Mouse (Mus musculus): Measurements from ENCODE around the gene Man2c1. TPM values are rescaled to one million over a fixed set of nuclear protein-coding genes. Genes with fewer than 3 reads are reported as not detected.

The Man2c1 gene
- polyA plus RNA-seq (2015; fragmentation: Nextera tagmentation; extraction: Ambion mirVana) = 36.1 and 38.8 TPM in 2 replicates

GRCm38 (mm10) chr9:57130577-57131433 lies at the start of gene Man2c1:
TSS of gene Man2c1 (plus strand) at chr9:57130690.
- peaks cover 11% of the 10 kb centered on the region; the same call in 1 of the 2 replicates for H3K36me3 ChIP-seq (ENCODE audit: insufficient read depth, low read length)
- DNase-seq (ENCODE audit: low spot score) = peak; percentile 96
- H3K27ac ChIP-seq (ENCODE audit: low read length) = peak within 1 kb of the TSS; percentile 96
- WGBS = under 1% methylated on average over 55 of the region's 58 CpGs
- peak within 1 kb of the TSS; percentile 85 for H3K4me3 ChIP-seq (ENCODE audit: low read depth, low read length)
- H3K4me2 ChIP-seq (replicated peaks; ENCODE audit: low read depth, low read length) = peak within 1 kb of the TSS; percentile 92
- H3K9ac ChIP-seq (replicated peaks; ENCODE audit: low read depth) = peak within 1 kb of the TSS; percentile 79
- H3K27me3 ChIP-seq (replicated peaks; ENCODE audit: insufficient read depth, low read length) = no peaks in the 10 kb centered on the region
- no peaks in the 10 kb centered on the region for H3K9me3 ChIP-seq (ENCODE audit: low read length)
- TF ChIP-seq EP300 (IDR thresholded peaks at IDR 0.05) (0 out of 2 replicates have a peak, but pooled peaks have one; percentile 9), CTCF (IDR thresholded peaks at IDR 0.05) (peak; percentile 85)
- peaks cover 7% of the 10 kb centered on the region; the same call in 1 of the 2 replicates for H3K4me1 ChIP-seq (ENCODE audit: insufficient read depth, low read depth, low read length)
- ATAC-seq = peak; percentile 94

- Histone ChIP-seq H3K9ac (replicated peaks; ENCODE audit: low read depth) (no peak overlapping the region), H3K4me2 (replicated peaks; ENCODE audit: low read depth, low read length) (no peak overlapping the region), H3K4me3 (ENCODE audit: low read depth, low read length) (no peak overlapping the region), H3K4me1 (ENCODE audit: insufficient read depth, low read depth, low read length) (no peaks in the 10 kb centered on the region), H3K36me3 (ENCODE audit: insufficient read depth, low read length) (no peaks in the 10 kb centered on the region), H3K27me3 (replicated peaks; ENCODE audit: insufficient read depth, low read length) (no peaks in the 10 kb centered on the region), H3K27ac (ENCODE audit: low read length) (no peak overlapping the region), H3K9me3 (ENCODE audit: low read length) (no peaks in the 10 kb centered on the region)
- TF ChIP-seq EP300 (IDR thresholded peaks at IDR 0.05) (no peak), CTCF (IDR thresholded peaks at IDR 0.05) (no peak)
- ATAC-seq (no peak), DNase-seq (ENCODE audit: low spot score) (no peak)
- 74% methylated on average over 3 of the region's 3 CpGs for WGBS
Observed at GRCm38 (mm10) chr9:57082236-57082635, 48.3 kb upstream of the Man2c1 start.

- Histone ChIP-seq H3K4me2 (replicated peaks; ENCODE audit: low read depth, low read length) (no peak overlapping the region), H3K9me3 (ENCODE audit: low read length) (no peaks in the 10 kb centered on the region), H3K4me1 (ENCODE audit: insufficient read depth, low read depth, low read length) (no peaks in the 10 kb centered on the region), H3K27ac (ENCODE audit: low read length) (no peak overlapping the region), H3K27me3 (replicated peaks; ENCODE audit: insufficient read depth, low read length) (no peaks in the 10 kb centered on the region), H3K36me3 (ENCODE audit: insufficient read depth, low read length) (peaks cover 43% of the 10 kb centered on the region; the same call in 1 of the 2 replicates), H3K4me3 (ENCODE audit: low read depth, low read length) (no peak overlapping the region), H3K9ac (replicated peaks; ENCODE audit: low read depth) (no peak overlapping the region)
- no peak for DNase-seq (ENCODE audit: low spot score)
- ATAC-seq = no peak
- TF ChIP-seq CTCF (IDR thresholded peaks at IDR 0.05) (no peak), EP300 (IDR thresholded peaks at IDR 0.05) (no peak)
- 95% methylated on average over 13 of the region's 13 CpGs for WGBS
Observed at GRCm38 (mm10) chr9:57117261-57117755, 13.2 kb upstream of the Man2c1 start.

GRCm38 (mm10) chr9:57129641-57130040 lies 849 bp upstream of the Man2c1 start:
- Histone ChIP-seq H3K36me3 (ENCODE audit: insufficient read depth, low read length) (peaks cover 6% of the 10 kb centered on the region; the same call in 1 of the 2 replicates), H3K9ac (replicated peaks; ENCODE audit: low read depth) (no peak overlapping the region), H3K9me3 (ENCODE audit: low read length) (no peaks in the 10 kb centered on the region), H3K4me2 (replicated peaks; ENCODE audit: low read depth, low read length) (peak overlapping the region; percentile 92; the same call in 1 of the 2 replicates), H3K4me1 (ENCODE audit: insufficient read depth, low read depth, low read length) (peaks cover 7% of the 10 kb centered on the region; the same call in 1 of the 2 replicates), H3K27ac (ENCODE audit: low read length) (no peak overlapping the region), H3K4me3 (ENCODE audit: low read depth, low read length) (no peak overlapping the region), H3K27me3 (replicated peaks; ENCODE audit: insufficient read depth, low read length) (no peaks in the 10 kb centered on the region)
- no peak for TF ChIP-seq EP300 (IDR thresholded peaks at IDR 0.05)
- no peak for TF ChIP-seq CTCF (IDR thresholded peaks at IDR 0.05)
- ATAC-seq (no peak), DNase-seq (ENCODE audit: low spot score) (no peak)

- DNase-seq (ENCODE audit: low spot score) (no peak), ATAC-seq (no peak)
- peaks cover 14% of the 10 kb centered on the region; the same call in 1 of the 2 replicates for H3K36me3 ChIP-seq (ENCODE audit: insufficient read depth, low read length)
- H3K27me3 ChIP-seq (replicated peaks; ENCODE audit: insufficient read depth, low read length) = no peaks in the 10 kb centered on the region
- no peak overlapping the region for H3K4me3 ChIP-seq (ENCODE audit: low read depth, low read length)
- no peak overlapping the region for H3K27ac ChIP-seq (ENCODE audit: low read length)
- WGBS = 76% methylated on average over 6 of the region's 6 CpGs
- no peaks in the 10 kb centered on the region for H3K4me1 ChIP-seq (ENCODE audit: insufficient read depth, low read depth, low read length)
- no peak overlapping the region for H3K4me2 ChIP-seq (replicated peaks; ENCODE audit: low read depth, low read length)
- H3K9ac ChIP-seq (replicated peaks; ENCODE audit: low read depth) = no peak overlapping the region
- TF ChIP-seq CTCF (IDR thresholded peaks at IDR 0.05) (no peak), EP300 (IDR thresholded peaks at IDR 0.05) (no peak)
- no peaks in the 10 kb centered on the region for H3K9me3 ChIP-seq (ENCODE audit: low read length)
Observed at GRCm38 (mm10) chr9:57137246-57137645, 6.8 kb downstream of the Man2c1 start.

GRCm38 (mm10) chr9:57137777-57138176 lies 7.3 kb downstream of the Man2c1 start:
- Histone ChIP-seq H3K27me3 (replicated peaks; ENCODE audit: insufficient read depth, low read length) (no peaks in the 10 kb centered on the region), H3K27ac (ENCODE audit: low read length) (no peak overlapping the region), H3K4me1 (ENCODE audit: insufficient read depth, low read depth, low read length) (no peaks in the 10 kb centered on the region), H3K36me3 (ENCODE audit: insufficient read depth, low read length) (peaks cover 14% of the 10 kb centered on the region; the same call in 1 of the 2 replicates), H3K9me3 (ENCODE audit: low read length) (no peaks in the 10 kb centered on the region), H3K4me2 (replicated peaks; ENCODE audit: low read depth, low read length) (no peak overlapping the region), H3K4me3 (ENCODE audit: low read depth, low read length) (no peak overlapping the region), H3K9ac (replicated peaks; ENCODE audit: low read depth) (no peak overlapping the region)
- ATAC-seq (no peak), DNase-seq (ENCODE audit: low spot score) (no peak)
- TF ChIP-seq CTCF (IDR thresholded peaks at IDR 0.05) = no peak
- TF ChIP-seq EP300 (IDR thresholded peaks at IDR 0.05) = no peak
- WGBS = 87% methylated on average over 9 of the region's 9 CpGs
